Mouse (Mus musculus): Measurements from ENCODE around the gene Syt1. TPM values are rescaled to one million over a fixed set of nuclear protein-coding genes. Genes with fewer than 3 reads are reported as not detected.

Gene Syt1
- total RNA-seq, 4 experiments from 2014 or later: 12.3 to 26.7 (median 17.9) TPM

DNA sequence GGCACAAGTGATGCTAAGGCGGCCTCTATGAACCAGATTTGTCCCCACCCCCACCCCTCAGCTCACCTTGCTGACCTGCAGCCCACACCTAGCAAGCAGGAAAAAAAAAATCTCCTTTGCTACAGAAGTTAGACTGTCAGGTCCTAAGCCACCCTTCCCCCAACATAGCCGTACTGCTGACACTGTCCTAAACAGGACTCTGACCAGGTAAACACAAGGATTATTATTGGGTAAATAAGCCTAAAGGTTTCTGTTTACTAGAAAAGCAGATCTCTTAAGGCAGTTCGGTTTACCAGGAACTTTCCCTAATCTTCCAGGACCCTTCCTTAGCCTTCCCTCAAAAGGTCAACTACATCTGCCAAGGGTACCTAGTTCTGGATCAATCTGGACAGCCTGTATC is 501.2 kb downstream of the Syt1 start:
- no peak for DNase-seq

DNA sequence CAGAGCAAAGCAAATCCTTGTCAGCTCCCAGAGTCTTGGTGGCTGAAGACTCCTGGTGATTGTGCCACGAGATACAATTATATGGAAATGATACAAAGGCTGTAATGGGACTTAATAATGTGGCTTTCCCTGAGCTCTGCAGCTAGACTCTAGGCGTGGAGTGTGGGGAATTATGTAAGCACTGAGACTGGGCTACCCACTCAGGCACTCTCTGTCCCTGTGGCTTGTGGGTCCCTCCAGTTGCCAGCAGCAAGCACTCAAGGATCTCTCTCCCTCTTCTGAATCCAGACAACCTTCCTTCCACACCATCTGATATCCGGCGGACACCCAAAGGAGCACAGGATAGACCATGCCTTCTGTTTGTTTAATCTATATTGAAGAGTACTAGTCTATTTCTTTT is 503.9 kb downstream of the Syt1 start:
- no peak for DNase-seq

DNA sequence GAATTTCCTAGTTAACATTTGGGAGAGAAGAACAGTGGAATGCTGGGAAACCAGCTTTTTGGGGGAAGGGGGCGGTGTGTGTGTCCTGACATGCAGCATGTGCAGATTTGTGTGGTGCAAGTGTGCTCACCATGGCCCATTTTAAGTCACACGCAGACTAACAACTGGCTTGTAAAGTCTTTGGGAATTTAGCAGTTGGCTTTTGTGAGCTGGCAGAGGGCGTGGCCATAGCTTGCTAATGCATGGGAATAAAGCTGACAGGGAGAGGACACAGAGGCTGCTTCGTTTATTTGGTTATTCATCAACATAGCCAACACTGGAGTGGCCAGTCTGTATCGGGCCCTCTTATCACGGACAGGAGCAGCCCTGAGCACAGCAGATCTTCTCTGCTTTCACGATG is 505.9 kb downstream of the Syt1 start:
- no peak for DNase-seq

DNA sequence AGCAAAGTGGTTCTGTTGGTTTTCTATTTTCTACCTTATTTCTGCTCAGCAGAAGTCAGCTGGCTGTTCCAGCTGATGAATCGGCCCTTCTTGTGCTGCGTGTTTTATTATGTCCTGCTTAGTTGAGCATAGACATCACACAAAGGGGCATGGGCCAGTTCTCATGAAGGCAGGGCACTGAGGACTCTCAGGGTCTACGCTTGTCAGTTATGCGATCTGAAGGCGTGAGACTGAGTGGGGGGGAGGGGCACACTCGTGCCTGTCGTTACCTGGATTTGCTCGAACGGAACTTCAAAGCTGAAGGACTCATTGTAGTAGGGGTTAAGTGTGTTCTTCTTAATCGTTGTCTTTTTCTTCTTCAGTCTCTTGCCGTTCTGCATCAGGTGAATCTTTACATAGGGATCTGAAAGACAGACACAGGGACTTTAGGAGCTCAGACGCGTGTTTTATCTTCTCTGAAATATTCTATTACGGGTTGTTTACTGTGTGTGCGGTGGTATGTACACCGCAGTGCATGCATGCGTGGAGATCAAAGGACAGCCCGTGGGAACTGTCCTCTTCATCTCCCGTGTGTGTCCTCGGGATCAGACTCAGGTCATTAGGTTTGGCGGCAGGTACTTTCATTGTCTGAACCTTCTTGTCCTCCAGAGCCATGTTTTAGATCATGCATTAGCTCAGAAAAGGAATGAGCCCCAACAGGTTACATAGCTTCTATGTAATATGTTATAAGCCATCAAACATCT is 506.5 kb downstream of the Syt1 start:
- DNase-seq: no peak

DNA sequence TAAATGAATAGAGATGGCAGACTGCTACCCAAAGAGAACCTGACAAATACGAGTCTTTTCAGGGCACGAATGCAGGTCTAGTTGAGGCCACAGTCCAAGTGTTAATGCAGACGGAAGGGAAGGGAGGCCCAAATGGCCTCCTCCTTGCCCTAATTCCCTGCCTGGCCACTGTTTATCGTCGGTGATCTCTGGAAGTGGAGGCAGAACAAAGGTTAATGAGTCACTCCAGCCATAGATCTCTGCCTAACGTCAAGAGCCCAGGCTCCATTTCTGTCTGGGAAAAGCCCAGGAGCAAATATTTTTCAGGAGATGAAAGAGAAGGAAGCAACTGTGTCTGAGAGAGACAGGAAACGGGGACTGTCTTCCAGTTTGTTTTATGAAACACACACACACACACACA is 520.6 kb downstream of the Syt1 start:
- no peak for DNase-seq

DNA sequence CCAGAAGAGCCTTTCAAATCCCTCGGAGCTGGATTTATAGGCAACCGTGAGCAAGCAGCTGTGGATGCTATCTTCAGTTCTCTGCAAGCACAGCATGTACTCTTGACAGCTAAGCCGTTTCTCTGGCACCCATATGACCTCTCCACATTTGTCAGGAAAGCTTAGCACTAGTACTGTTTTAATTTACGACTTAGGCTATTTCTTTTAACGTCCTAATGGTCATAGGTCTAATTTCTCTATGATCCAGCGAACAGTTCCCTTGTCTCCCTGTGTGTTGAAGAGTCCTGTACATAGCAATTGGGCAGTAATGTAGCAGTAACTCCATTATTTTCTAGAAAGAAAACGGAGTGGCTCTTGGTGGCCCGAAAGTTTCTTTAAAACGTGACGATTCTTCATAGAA is 526.8 kb downstream of the Syt1 start:
- DNase-seq: no peak

DNA sequence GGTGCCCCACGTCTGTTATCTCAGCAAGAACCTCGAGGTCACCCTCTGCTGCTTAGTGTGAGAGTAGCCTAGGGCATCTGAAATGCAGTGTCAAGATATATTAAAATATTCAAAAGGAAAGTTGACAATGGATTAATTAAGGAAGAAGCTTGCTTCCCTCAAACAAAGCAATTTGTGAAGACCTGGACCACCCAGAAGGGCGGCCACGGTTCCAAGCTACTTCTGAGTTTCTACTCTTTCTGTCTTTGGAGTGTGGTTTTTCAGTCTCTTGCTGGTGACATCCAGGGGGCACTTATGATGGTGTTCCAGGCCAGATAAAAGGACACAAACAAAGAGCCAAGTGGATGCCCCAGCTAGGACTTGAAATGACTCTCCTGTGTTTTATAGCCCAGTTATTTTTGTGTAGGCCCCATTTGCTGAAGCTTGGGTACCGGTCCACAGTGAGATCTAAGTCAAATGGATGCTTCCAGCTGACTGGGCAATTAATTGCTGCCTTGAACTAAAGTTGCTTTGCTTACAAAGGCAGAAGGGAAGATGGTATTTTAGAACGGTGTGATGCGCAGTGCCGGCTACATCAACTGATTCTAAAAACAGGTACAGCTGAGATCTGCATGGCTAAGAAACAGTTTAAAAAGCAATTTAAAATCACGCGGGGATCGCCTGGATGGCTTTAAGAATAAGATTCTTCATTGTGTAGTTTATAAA is 530.5 kb downstream of the Syt1 start:
- no peak for DNase-seq

DNA sequence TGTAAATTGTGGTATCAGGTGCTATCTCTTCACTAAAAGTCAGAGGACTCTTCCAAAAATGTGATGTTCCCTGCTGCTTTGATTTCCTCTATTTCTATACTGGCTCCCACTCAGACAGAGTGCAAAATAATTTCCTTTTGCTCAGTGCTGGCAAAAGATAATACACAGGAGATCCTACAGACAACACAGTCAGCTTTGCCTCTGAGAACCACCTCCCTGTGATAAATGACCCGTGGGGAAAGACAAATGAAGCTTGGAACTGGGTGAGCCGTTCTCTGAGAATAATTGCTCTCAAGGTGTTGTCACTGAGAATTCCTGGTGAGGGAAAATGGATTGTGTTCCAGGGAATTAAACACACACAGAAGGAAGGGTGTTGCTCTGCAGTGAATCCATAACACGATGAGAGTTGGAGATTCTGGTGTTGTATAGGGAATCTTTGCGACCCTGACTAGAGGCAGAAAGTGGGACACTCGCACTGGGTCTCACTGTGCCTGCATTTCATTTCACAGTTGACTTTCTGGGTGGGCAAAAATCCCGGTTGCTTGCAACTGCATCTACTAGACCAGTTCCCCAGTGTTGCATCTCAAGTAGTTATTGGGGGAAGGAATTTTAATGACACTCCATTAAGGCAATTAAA is 540.3 kb downstream of the Syt1 start:
- DNase-seq: no peak

DNA sequence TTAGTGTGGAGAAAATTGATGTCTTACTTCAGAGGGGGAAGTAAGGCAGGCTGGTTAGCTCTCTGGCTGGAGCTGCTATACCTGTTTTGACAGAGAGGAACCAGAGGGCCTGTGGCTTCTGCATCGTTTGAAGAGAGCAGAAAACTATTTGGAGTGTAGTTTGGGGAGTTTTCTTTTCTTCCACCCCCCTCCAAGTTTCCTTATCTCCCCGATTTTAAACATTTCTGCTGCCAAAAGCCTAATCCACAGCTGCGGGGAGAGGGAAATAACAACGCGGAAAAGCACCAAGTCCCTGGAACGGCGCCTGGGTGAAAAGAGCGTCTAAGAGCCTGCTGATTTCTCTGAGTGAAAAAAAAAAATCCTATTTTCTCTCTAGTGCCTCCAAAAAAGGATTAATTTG is 544.2 kb downstream of the Syt1 start:
- DNase-seq: no peak

DNA sequence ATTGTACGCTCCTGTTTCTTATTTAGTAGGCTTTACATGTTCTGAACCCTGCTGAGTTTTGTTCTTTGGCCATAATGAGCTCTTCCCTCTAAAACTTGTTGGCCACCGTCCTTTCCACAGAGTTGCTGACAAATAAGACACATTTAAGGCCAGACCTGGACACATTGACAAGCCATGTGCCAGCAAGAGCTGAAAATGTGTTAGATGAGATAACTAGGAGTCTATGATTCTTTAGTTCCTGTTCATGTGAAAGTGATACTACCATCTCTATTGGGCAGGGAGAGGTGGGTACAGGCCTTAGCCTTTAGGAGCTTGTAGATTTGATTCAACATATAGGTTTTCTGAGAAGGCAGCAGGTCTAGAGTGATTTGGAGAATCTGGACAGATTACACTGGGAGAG is 548.9 kb downstream of the Syt1 start:
- DNase-seq: no peak

DNA sequence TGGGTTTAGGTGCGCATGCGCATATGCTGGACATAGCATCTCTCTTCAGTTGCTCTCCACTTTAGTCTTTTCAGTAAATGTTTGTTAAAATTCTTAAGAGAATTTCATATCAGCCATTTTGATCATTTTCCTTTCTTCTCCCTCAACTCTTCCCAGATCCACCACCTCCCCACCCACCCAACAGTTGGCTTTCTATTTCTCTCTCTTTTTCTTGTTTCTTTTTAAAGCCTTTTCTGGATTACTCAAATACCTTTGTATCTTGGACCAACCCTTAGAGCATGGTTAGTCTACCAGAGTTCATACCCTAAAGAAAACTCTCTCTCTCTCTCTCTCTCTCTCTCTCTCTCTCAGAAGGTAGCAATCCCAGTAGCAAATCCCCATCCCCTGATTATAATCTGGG is 553.7 kb downstream of the Syt1 start:
- DNase-seq: no peak

DNA sequence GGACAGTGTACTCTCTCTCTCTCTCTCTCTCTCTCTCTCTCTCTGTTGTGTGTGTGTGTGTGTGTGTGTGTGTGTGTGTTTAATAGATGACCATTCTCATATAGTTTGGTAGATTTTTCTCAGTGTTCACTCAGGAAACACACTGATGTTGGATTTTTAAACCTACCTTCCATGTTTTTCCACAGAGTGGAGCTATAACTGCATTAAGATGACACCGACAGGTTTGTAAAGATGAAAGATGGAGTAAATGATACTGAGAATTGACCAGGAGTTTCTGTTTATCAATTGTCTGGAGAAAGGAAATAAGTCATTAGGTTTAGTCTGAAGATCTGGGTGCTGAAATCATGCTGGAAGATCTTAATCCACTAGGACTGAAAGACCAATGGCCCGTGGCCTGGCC is 554.9 kb downstream of the Syt1 start:
- no peak for DNase-seq

DNA sequence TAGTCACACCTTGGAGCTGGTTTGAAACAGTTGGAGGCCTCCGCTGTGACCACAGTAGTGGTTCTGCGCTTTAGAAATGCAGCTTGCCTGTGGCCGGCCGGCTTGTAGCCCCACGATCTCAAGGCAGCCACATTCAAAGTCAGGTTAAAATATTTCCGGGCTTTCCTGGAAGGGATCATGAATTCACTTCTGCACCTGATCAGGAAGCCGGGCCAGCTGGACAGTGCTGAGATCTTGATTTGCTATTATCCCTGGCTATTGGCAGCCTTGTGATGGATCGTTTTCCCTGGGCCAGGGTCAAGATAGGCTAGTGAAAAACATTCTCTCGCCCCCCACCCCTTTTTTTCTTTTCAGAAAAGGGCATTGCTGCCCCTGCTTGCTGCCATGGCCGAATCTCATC is 555.6 kb downstream of the Syt1 start:
- DNase-seq: no peak

DNA sequence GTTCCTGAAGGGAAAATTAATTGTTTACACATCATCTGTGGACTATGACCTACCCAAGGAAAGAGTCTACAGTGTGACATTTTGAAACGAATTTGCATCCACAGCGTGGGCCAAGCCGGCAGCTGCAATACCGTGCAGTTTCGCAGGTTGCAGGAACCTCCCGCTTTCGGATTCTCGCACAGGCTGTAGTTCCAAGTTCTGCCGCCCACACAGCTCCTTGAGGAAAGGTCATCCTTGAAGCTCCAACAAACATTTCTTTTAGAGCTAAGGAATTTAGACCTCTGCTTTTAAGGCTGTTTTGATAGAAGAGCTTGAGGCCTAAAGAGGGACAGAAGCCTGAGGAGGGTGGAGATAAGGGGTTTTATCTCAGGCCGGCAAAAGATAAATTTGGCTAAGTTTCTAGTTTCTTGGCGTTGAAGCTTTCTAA is 556.1 kb downstream of the Syt1 start:
- no peak for DNase-seq

DNA sequence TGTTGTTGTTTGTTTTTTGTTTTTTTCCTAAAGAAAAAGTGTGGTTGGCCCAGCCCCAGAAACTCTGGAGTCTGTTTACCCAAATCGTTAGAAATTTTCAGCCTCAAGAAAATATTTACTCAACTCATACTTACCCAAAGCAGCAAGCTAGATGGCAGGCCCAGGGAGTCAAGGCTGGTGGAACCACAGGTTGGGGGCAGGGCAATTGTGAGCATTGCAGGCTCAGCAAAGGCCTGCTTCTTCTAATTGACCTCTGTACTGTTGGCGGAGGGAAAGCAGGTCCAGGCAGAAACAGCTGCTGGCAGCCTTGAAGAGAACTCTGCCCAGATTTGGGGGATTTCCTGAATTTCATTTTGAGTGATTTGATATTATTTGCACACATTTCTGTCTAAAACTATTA is 557.2 kb downstream of the Syt1 start:
- no peak for DNase-seq

DNA sequence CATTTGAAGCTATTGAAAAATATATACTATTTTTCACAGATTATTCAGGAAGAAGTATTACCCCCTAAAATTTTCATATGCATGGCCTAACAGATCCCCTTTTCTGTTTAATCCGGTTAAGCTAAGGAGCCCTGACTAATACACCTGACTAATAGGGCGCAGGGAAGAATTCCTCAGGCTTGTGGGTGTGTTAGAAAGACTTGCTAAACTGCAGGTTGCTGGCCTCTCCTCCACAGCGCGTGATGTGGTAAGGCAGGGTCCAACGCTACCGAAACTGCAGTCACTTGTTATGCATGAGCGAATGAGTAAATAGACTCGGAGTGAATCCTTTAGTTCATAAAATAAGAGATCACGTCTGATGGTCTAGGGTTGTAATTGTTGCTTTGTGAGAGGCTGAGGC is 558.4 kb downstream of the Syt1 start:
- no peak for DNase-seq

DNA sequence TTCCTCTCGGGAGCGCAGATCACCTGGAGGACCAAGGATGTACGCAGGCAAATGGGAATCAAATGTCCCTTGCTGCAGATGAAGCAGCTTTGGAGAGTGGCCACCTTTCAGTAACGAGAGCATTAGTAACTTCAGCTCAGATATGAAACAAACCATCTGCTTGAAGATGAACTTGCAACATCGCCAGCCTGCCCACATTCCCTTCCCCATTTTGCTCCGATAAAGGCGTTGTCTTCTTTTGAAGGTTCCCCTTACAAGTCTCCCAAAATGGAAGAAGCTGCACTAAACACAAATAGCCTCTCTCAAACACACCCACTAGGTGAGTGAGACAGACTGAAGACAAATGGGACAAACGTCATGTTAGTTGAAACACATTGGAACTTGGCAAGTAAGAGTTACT is 559.3 kb downstream of the Syt1 start:
- DNase-seq: no peak

DNA sequence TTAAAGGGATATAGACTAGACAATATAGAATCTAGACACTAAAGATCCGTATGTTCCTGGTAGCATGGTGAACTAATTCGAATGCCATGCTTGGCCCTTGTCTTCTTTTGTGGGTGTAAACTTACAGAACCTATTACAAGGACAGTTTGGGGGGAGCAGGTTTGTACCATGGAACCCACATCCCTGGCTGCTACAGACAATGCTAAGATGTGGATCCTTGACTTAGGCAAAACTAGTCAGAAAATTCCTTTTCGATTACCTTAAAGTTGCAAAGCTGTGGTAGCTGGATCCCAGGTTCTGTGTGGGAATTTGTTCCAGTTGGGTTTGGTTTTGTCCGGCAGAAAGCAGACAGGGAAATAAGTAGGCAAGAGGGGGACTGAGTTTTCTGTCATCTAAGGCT is 560.4 kb downstream of the Syt1 start:
- DNase-seq: no peak

DNA sequence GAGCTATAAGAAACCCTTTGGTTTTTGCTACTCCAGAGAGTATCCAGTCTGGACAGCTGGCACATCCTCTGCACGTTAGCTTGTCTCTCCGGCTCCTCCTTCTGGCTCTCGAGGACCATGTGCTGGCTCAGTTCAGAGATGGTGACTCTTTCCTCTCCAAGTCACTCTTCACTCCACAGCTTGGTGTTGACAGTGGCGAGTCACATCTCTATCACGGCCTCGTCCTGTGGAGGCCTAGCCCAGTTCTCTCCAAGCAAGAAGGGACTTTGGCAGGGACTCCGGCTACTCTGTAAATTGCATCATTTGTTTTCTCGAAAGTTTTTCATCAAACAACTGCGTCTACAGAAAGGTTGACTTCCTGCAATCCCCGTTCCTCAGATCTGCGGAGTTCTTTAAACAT is 562.4 kb downstream of the Syt1 start:
- no peak for DNase-seq

Data from adrenal gland, adult 8-10 months (tissue).